Comparison of ENCODE assay signal across 8 mouse cellular contexts in the genomic region with DNA sequence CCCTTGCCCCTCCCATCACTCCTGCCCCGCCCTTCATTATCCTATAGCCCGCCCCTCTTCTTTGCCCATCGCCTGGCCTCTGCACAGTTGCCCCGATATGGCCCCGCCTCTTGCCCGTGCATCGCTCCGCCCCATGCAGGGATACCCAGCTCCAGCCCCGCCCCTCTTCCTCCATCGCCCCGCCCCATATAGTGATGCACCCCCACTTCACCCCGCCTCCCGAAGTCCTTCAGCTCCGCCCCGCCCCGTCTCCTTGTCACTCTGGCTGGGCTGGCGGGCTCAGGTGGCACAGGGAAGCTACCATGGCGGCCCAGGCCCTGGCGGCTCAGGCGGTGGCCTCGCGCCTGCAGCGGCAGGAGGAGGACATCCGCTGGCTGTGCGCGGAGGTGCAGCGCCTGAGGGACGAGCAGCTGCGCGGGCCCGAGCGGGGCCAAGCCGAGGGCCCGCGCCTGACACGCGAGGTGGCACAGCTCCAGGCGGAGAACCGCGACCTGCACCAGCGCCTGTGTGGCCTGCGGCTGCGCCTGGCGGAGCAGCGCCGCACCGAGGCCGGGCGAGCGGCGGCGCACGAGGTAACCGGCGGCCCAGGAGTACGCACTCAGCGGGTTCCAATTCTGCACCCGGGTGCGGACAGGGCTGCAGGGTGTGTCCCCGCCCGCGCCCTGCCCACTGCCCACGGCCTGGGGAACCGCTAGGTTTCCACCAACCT. TPM values are rescaled to one million over a fixed set of nuclear protein-coding genes. Genes with fewer than 3 reads are reported as not detected.
A peak's percentile ranks its signal among the peaks of the same experiment; 100 is the strongest.
DNase-seq lines count a peak whose midpoint lies in the region; ATAC-seq lines count a peak whose summit lies in the region.

A gene (plus strand): TSS at position 256 of the 709 bp plus-strand sequence.

- H3K36me3 ChIP-seq in heart, embryonic 14.5 days (ENCODE audit: control insufficient read depth, insufficient read depth, low read length), result peaks cover 28% of the 10 kb centered on the region
- peaks cover 29% of the 10 kb centered on the region for H3K36me3 ChIP-seq in liver, embryonic 13.5 days
- H3K36me3 ChIP-seq in stomach, embryonic 16.5 days (ENCODE audit: control insufficient read depth, insufficient read depth, low read length), result 0 out of 2 replicates have a peak, but pooled peaks cover 9% of the 10 kb centered on the region

- WGBS in heart, embryonic 14.5 days, result under 1% methylated on average over 64 of the region's 64 CpGs
- under 1% methylated on average over 64 of the region's 64 CpGs for WGBS in liver, embryonic 13.5 days (ENCODE audit: insufficient replicate concordance)
- under 1% methylated on average over 64 of the region's 64 CpGs for WGBS in stomach, embryonic 16.5 days

- peak within 1 kb of the TSS; percentile 83 to 90 for H3K4me3 ChIP-seq in heart, embryonic 14.5 days (ENCODE audit: control insufficient read depth in 1 of 2, insufficient read depth in 1 of 2, low read depth in 1 of 2, low read length in 2 of 2)
- peak within 1 kb of the TSS; percentile 83 for H3K4me3 ChIP-seq in liver, embryonic 13.5 days (replicated peaks)
- peak within 1 kb of the TSS; percentile 70 for H3K4me3 ChIP-seq in stomach, embryonic 16.5 days (replicated peaks; ENCODE audit: low read length)

- ATAC-seq in CD4-positive, CD25-positive, alpha-beta regulatory T cell, adult 4 months, result peak; percentile 87
- peak; percentile 95 for ATAC-seq in heart, embryonic 14.5 days (ENCODE audit: insufficient number of reproducible peaks, insufficient read depth, low FRiP score, low read depth)
- ATAC-seq in liver, embryonic 13.5 days (ENCODE audit: low read depth), result peak; percentile 87
- ATAC-seq in stomach, embryonic 16.5 days (ENCODE audit: insufficient read depth, low FRiP score), result peak; percentile 96

- peak within 1 kb of the TSS; percentile 81 for H3K9ac ChIP-seq in heart, embryonic 14.5 days (ENCODE audit: low read length)
- H3K9ac ChIP-seq in liver, embryonic 13.5 days, result peak within 1 kb of the TSS; percentile 89
- peak within 1 kb of the TSS; percentile 85 for H3K9ac ChIP-seq in stomach, embryonic 16.5 days (ENCODE audit: low read length)

- peaks cover 4 to 7% of the 10 kb centered on the region in 2 experiments; a peak in 2 of 4 replicates for H3K4me1 ChIP-seq in heart, embryonic 14.5 days (ENCODE audit: control insufficient read depth in 2 of 2, insufficient read depth in 2 of 2, low read length in 2 of 2)
- peaks cover 62% of the 10 kb centered on the region for H3K4me1 ChIP-seq in liver, embryonic 13.5 days (replicated peaks)
- H3K4me1 ChIP-seq in stomach, embryonic 16.5 days (ENCODE audit: control insufficient read depth, insufficient read depth, low read length), result peaks cover 7% of the 10 kb centered on the region; the same call in 1 of the 2 replicates

- peaks cover 8% of the 10 kb centered on the region for H3K9me3 ChIP-seq in heart, embryonic 14.5 days (ENCODE audit: control insufficient read depth, low read length)
- no peaks in the 10 kb centered on the region for H3K9me3 ChIP-seq in liver, embryonic 13.5 days (replicated peaks)
- no peaks in the 10 kb centered on the region for H3K9me3 ChIP-seq in stomach, embryonic 16.5 days (replicated peaks; ENCODE audit: control insufficient read depth, low read length)

- DNase-seq in c-Kit-negative CD71-positive TER-119-positive erythroid progenitor cells, embryonic 14.5 days (ENCODE audit: low read depth, low spot score), result peak; percentile 95
- DNase-seq in fibroblast of lung, adult 2 months (ENCODE audit: low read depth), result peak; percentile 54
- peak; percentile 97 for DNase-seq in kidney, postnatal 14 days
- peak; percentile 99 for DNase-seq in liver, embryonic 13.5 days
- DNase-seq in neural tube, embryonic 10.5 days (ENCODE audit: extremely low spot score, low spot score), result peak; percentile 97

- peak within 1 kb of the TSS; percentile 69 to 81; a peak in 3 of 4 replicates for H3K27ac ChIP-seq in heart, embryonic 14.5 days (replicated peaks in 1 of 2; ENCODE audit: control insufficient read depth in 1 of 2, insufficient read depth in 1 of 2, low read depth in 2 of 2, low read length in 2 of 2)
- H3K27ac ChIP-seq in liver, embryonic 13.5 days, result peak within 1 kb of the TSS; percentile 96
- H3K27ac ChIP-seq in stomach, embryonic 16.5 days (ENCODE audit: low read length), result peak within 1 kb of the TSS; percentile 72

- peaks cover 7% of the 10 kb centered on the region; the same call in 1 of the 2 replicates for H3K27me3 ChIP-seq in heart, embryonic 14.5 days (ENCODE audit: control insufficient read depth, insufficient read depth, low read length)
- H3K27me3 ChIP-seq in liver, embryonic 13.5 days, result 0 out of 2 replicates have a peak, but pooled peaks cover 2% of the 10 kb centered on the region
- 0 out of 2 replicates have a peak, but pooled peaks cover 6% of the 10 kb centered on the region for H3K27me3 ChIP-seq in stomach, embryonic 16.5 days (ENCODE audit: control insufficient read depth, insufficient read depth, low read length)

- peak within 1 kb of the TSS; percentile 82 for H3K4me2 ChIP-seq in heart, embryonic 14.5 days (ENCODE audit: low read length)
- peak within 1 kb of the TSS; percentile 94 for H3K4me2 ChIP-seq in liver, embryonic 13.5 days
- H3K4me2 ChIP-seq in stomach, embryonic 16.5 days (ENCODE audit: low read depth, low read length), result peak within 1 kb of the TSS; percentile 87

RNA-seq across cellular contexts. Expression of the gene that starts here (rescaled TPM):
- 1 to 10 TPM; 1.6 to 2.3 TPM for polyA plus RNA-seq in CD4-positive, CD25-positive, alpha-beta regulatory T cell, adult 4 months (2017; shearing (Covaris generic))
- 23.0 and 25.3 TPM in 2 replicates for polyA plus RNA-seq in heart, embryonic 14.5 days (2014; fragmentation: Nextera tagmentation; extraction: Ambion mirVana)
- polyA plus RNA-seq in liver, embryonic 13.5 days (2015; fragmentation: Nextera tagmentation; extraction: Ambion mirVana), result 18.4 and 21.6 TPM in 2 replicates
- polyA plus RNA-seq in stomach, embryonic 16.5 days (2015; fragmentation: Nextera tagmentation; extraction: Ambion mirVana), result 6.5 and 9.0 TPM in 2 replicates

Comparison
In these comparisons a context has a peak if more than half of its experiments do, and no peak if none do; other contexts are left out.
1. Peak in every context shown above with its lines: DNase-seq, ATAC-seq, H3K4me3 ChIP-seq and H3K27ac ChIP-seq.